Mouse (Mus musculus): ENCODE data around the gene Cadps2. TPM values are rescaled to one million over a fixed set of nuclear protein-coding genes. Genes with fewer than 3 reads are reported as not detected.
A peak's percentile ranks its signal among the peaks of the same experiment; 100 is the strongest.

Cadps2 gene
- polyA plus RNA-seq, 1 experiment from 2014 or later, result 3.2 TPM

DNA sequence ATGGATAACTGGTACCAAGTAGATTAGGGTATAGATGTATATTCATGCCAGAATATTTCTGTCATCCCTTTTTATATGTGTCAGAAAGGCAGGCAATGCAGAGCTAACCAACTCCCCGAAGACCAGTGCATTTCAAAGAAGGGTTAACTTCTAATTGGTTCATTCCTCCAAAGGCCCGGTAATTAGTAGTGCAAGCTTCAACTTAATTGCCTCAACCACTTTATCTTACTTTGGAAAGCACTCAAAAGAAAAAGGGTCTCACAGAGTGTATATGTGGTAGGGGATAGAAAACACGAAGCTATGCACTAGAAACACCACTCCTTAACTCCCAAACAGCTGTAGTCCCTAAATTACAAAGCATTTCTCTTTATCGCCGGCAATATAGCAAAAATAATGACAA lies 90.4 kb downstream of the Cadps2 start:
- no peak overlapping the region for H3K27ac ChIP-seq (replicated peaks)
- WGBS, result 87% methylated on average over 5 of the region's 5 CpGs
- H3K36me3 ChIP-seq, result no peaks in the 10 kb centered on the region
- H3K4me2 ChIP-seq (replicated peaks), result no peak overlapping the region
- H3K4me3 ChIP-seq, result no peak overlapping the region
- H3K9ac ChIP-seq (replicated peaks), result no peak overlapping the region
- no peaks in the 10 kb centered on the region for H3K9me3 ChIP-seq
- no peak for ATAC-seq (ENCODE audit: low FRiP score, low read depth)
- H3K4me1 ChIP-seq, result no peaks in the 10 kb centered on the region
- H3K27me3 ChIP-seq, result no peaks in the 10 kb centered on the region

GRCm38 (mm10) chr6:23740010-23740409 lies 99.2 kb downstream of the Cadps2 start:
- no peak for ATAC-seq (ENCODE audit: low FRiP score, low read depth)
- H3K4me2 ChIP-seq (replicated peaks), result no peak overlapping the region
- H3K9ac ChIP-seq (replicated peaks), result no peak overlapping the region
- no peaks in the 10 kb centered on the region for H3K27me3 ChIP-seq
- H3K4me3 ChIP-seq, result no peak overlapping the region
- no peaks in the 10 kb centered on the region for H3K9me3 ChIP-seq
- H3K4me1 ChIP-seq, result no peaks in the 10 kb centered on the region
- no peaks in the 10 kb centered on the region for H3K36me3 ChIP-seq
- WGBS, result 83% methylated on average over 5 of the region's 5 CpGs
- H3K27ac ChIP-seq (replicated peaks), result no peak overlapping the region

DNA sequence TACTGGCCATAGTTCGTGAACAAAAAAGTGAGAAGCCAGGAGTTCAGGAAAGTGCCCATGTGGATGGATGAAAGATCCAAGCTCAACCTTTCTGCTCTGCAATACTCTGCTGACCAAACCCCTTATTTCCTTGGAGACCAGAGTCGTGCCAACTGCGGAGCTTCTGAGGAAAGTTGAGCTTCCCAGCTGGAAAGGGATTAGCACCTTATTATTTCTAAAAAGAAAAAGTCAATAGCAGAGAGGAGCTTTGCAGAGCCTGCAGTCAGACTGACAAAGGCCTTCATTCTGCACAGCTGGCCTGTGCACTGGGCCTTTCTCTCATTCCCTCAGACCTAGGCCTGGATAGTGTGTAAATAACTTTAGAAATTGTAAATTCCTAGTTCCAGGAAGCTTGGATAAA lies 106.5 kb downstream of the Cadps2 start:
- no peak overlapping the region for H3K4me2 ChIP-seq (replicated peaks)
- WGBS, result 1% methylated on average over 3 of the region's 3 CpGs
- H3K27ac ChIP-seq (replicated peaks), result peak overlapping the region; percentile 61
- H3K4me1 ChIP-seq, result peaks cover 14% of the 10 kb centered on the region
- peak; percentile 72 for ATAC-seq (ENCODE audit: low FRiP score, low read depth)
- H3K27me3 ChIP-seq, result no peaks in the 10 kb centered on the region
- no peaks in the 10 kb centered on the region for H3K9me3 ChIP-seq
- no peak overlapping the region for H3K9ac ChIP-seq (replicated peaks)
- no peaks in the 10 kb centered on the region for H3K36me3 ChIP-seq
- H3K4me3 ChIP-seq, result no peak overlapping the region

- no peak overlapping the region for H3K9ac ChIP-seq (replicated peaks)
- H3K9me3 ChIP-seq, result no peaks in the 10 kb centered on the region
- H3K4me3 ChIP-seq, result no peak overlapping the region
- ATAC-seq (ENCODE audit: low FRiP score, low read depth), result no peak
- H3K4me1 ChIP-seq, result peaks cover 13% of the 10 kb centered on the region
- no peak overlapping the region for H3K4me2 ChIP-seq (replicated peaks)
- no peaks in the 10 kb centered on the region for H3K36me3 ChIP-seq
- H3K27ac ChIP-seq (replicated peaks), result no peak overlapping the region
- no peaks in the 10 kb centered on the region for H3K27me3 ChIP-seq
- WGBS, result 83% methylated on average over 3 of the region's 3 CpGs
These were observed 110.6 kb downstream of the Cadps2 start for GRCm38 (mm10) chr6:23728620-23729019.

DNA sequence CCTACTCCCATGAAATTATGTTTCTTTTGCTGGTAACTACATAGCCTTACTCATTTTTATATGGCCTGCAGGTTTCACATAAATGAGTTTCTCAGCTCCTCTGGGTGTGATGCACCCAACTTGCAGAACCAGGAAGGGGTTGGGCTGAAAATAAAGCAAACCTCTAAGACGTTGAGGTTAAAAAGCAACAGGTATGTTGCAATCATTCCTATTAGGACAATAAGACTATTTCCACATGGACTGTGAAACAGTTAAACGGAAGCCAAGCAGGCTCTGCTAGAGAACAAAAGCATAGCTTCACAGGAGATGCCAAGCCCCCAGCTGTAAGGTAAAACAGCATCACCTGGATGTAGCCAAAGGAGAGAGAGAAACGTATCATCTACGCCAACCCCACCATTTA lies 115.5 kb downstream of the Cadps2 start:
- H3K4me2 ChIP-seq (replicated peaks), result no peak overlapping the region
- ATAC-seq (ENCODE audit: low FRiP score, low read depth), result no peak
- 84% methylated on average over 4 of the region's 4 CpGs for WGBS

GRCm38 (mm10) chr6:23720401-23720800 lies 118.8 kb downstream of the Cadps2 start:
- Histone ChIP-seq H3K9me3 (peaks cover 11% of the 10 kb centered on the region), H3K27ac (replicated peaks) (no peak overlapping the region), H3K36me3 (no peaks in the 10 kb centered on the region), H3K4me3 (no peak overlapping the region), H3K4me1 (no peaks in the 10 kb centered on the region), H3K4me2 (replicated peaks) (no peak overlapping the region), H3K27me3 (no peaks in the 10 kb centered on the region), H3K9ac (replicated peaks) (no peak overlapping the region)
- no peak for ATAC-seq (ENCODE audit: low FRiP score, low read depth)
- WGBS, result 88% methylated on average over 2 of the region's 2 CpGs

More for the DNA sequence above, 115.5 kb downstream of the Cadps2 start:
- peaks cover 6% of the 10 kb centered on the region for H3K9me3 ChIP-seq
- no peaks in the 10 kb centered on the region for H3K4me1 ChIP-seq
- no peak overlapping the region for H3K4me3 ChIP-seq
- no peaks in the 10 kb centered on the region for H3K27me3 ChIP-seq
- H3K9ac ChIP-seq (replicated peaks), result no peak overlapping the region
- H3K36me3 ChIP-seq, result no peaks in the 10 kb centered on the region
- no peak overlapping the region for H3K27ac ChIP-seq (replicated peaks)

- Histone ChIP-seq H3K36me3 (no peaks in the 10 kb centered on the region), H3K4me2 (replicated peaks) (no peak overlapping the region), H3K9me3 (no peaks in the 10 kb centered on the region), H3K4me3 (no peak overlapping the region), H3K9ac (replicated peaks) (no peak overlapping the region), H3K4me1 (no peaks in the 10 kb centered on the region), H3K27ac (replicated peaks) (no peak overlapping the region), H3K27me3 (no peaks in the 10 kb centered on the region)
- ATAC-seq (ENCODE audit: low FRiP score, low read depth), result no peak
- WGBS, result 84% methylated on average over 3 of the region's 3 CpGs
These were observed 131.7 kb downstream of the Cadps2 start for GRCm38 (mm10) chr6:23707506-23707905.

- no peaks in the 10 kb centered on the region for H3K36me3 ChIP-seq
- no peak for ATAC-seq (ENCODE audit: low FRiP score, low read depth)
- WGBS, result 70% methylated on average over 3 of the region's 3 CpGs
These were observed 138.3 kb downstream of the Cadps2 start for GRCm38 (mm10) chr6:23700879-23701278.

DNA sequence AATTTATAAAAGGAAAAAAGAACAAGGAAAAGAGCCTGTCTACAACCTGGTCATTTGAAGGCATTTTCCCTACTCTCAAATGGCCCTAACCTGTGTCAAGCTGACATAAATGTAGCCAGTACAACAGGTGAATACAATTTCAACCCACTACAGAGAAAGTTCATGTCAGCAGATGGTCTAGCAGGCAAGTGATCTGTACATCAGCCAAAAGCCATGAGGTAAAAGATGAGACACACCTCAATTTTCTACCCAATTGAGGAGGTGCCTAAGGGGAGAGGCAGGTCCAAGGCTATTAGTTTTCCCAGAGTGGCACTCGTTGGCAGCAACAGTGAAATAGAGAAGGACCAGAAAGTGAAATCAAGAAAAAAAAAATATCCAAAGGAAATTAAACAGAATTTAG lies 161.0 kb downstream of the Cadps2 start:
- no peak overlapping the region for H3K4me3 ChIP-seq
- no peak overlapping the region for H3K9ac ChIP-seq (replicated peaks)
- WGBS, result 88% methylated on average over 1 of the region's 1 CpGs
- no peak for ATAC-seq (ENCODE audit: low FRiP score, low read depth)
- no peaks in the 10 kb centered on the region for H3K4me1 ChIP-seq
- no peaks in the 10 kb centered on the region for H3K36me3 ChIP-seq
- no peaks in the 10 kb centered on the region for H3K9me3 ChIP-seq
- no peak overlapping the region for H3K4me2 ChIP-seq (replicated peaks)
- no peaks in the 10 kb centered on the region for H3K27me3 ChIP-seq
- no peak overlapping the region for H3K27ac ChIP-seq (replicated peaks)

More at GRCm38 (mm10) chr6:23700879-23701278, 138.3 kb downstream of the Cadps2 start:
- H3K4me2 ChIP-seq (replicated peaks), result no peak overlapping the region
- no peak overlapping the region for H3K27ac ChIP-seq (replicated peaks)
- H3K9me3 ChIP-seq, result no peaks in the 10 kb centered on the region
- no peaks in the 10 kb centered on the region for H3K27me3 ChIP-seq
- H3K4me3 ChIP-seq, result no peak overlapping the region
- H3K9ac ChIP-seq (replicated peaks), result no peak overlapping the region
- H3K4me1 ChIP-seq, result no peaks in the 10 kb centered on the region

DNA sequence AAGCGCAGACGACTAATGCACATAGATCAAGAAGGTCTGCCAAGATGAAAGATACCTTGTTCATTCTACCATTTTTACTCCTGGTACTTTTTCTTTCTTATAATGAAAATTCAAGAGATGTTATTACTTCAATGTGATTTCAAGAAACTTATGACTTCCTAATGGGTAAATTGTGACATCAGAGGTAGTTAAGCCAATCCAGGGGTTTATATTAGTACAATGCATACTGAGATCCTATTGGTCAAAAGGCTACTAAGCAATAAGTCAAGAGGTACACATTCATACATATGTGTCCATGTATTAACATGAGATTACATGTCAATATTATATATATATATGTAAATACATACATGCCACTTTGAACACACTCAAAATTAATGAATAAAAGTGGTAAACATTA lies 184.2 kb downstream of the Cadps2 start, which contains the start of gene Rnf148:
Rnf148 (minus strand) TSS at position 101 of the 400 bp plus-strand sequence.
- H3K4me2 ChIP-seq (replicated peaks), result no peak within 1 kb of the TSS
- H3K9me3 ChIP-seq, result no peaks in the 10 kb centered on the region
- no peak within 1 kb of the TSS for H3K27ac ChIP-seq (replicated peaks)
- no peak for ATAC-seq (ENCODE audit: low FRiP score, low read depth)
- H3K9ac ChIP-seq (replicated peaks), result no peak within 1 kb of the TSS
- H3K4me1 ChIP-seq, result no peaks in the 10 kb centered on the region
- no peaks in the 10 kb centered on the region for H3K27me3 ChIP-seq
- WGBS, result 79% methylated on average over 2 of the region's 2 CpGs
- H3K36me3 ChIP-seq, result no peaks in the 10 kb centered on the region
- no peak within 1 kb of the TSS for H3K4me3 ChIP-seq

GRCm38 (mm10) chr6:23650205-23650604 lies 189.0 kb downstream of the Cadps2 start, which contains the start of gene Rnf133:
Rnf133 (minus strand) TSS chr6:23650305.
- H3K27ac ChIP-seq (replicated peaks), result no peak within 1 kb of the TSS
- no peaks in the 10 kb centered on the region for H3K4me1 ChIP-seq
- no peak within 1 kb of the TSS for H3K9ac ChIP-seq (replicated peaks)
- H3K4me2 ChIP-seq (replicated peaks), result no peak within 1 kb of the TSS
- no peak for ATAC-seq (ENCODE audit: low FRiP score, low read depth)
- H3K36me3 ChIP-seq, result no peaks in the 10 kb centered on the region
- H3K4me3 ChIP-seq, result no peak within 1 kb of the TSS
- no peaks in the 10 kb centered on the region for H3K9me3 ChIP-seq
- H3K27me3 ChIP-seq, result no peaks in the 10 kb centered on the region
- WGBS, result 90% methylated on average over 2 of the region's 2 CpGs

DNA sequence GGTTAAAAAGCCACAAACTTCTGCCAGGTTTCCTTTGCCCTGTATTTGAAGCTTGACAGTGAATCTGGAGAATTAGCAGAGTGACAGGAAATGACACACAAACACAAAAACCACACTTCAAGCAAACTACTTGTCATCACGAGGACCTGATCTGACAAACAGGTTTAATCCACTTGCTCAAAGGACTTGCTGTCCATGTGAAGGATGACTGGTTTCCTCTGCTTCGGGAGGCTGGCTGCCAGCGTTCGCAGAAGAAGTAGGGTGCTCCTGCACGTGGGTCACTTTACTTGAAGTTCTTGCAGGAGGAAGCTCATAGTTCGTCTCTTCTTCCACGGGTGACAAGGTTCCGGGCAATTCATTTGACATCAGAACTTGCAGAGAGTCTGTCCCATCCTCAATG lies 190.5 kb downstream of the Cadps2 start:
- WGBS, result 82% methylated on average over 8 of the region's 8 CpGs
- no peak for ATAC-seq (ENCODE audit: low FRiP score, low read depth)
- no peaks in the 10 kb centered on the region for H3K4me1 ChIP-seq
- no peak overlapping the region for H3K4me2 ChIP-seq (replicated peaks)
- no peak overlapping the region for H3K4me3 ChIP-seq
- no peaks in the 10 kb centered on the region for H3K36me3 ChIP-seq
- H3K9ac ChIP-seq (replicated peaks), result no peak overlapping the region
- H3K9me3 ChIP-seq, result no peaks in the 10 kb centered on the region
- no peaks in the 10 kb centered on the region for H3K27me3 ChIP-seq
- no peak overlapping the region for H3K27ac ChIP-seq (replicated peaks)

- 86% methylated on average over 7 of the region's 7 CpGs for WGBS
- H3K27ac ChIP-seq (replicated peaks), result no peak overlapping the region
- ATAC-seq (ENCODE audit: low FRiP score, low read depth), result no peak
- H3K9ac ChIP-seq (replicated peaks), result no peak overlapping the region
- no peaks in the 10 kb centered on the region for H3K27me3 ChIP-seq
- no peak overlapping the region for H3K4me2 ChIP-seq (replicated peaks)
- H3K9me3 ChIP-seq, result no peaks in the 10 kb centered on the region
- H3K4me1 ChIP-seq, result no peaks in the 10 kb centered on the region
- H3K4me3 ChIP-seq, result no peak overlapping the region
- H3K36me3 ChIP-seq, result no peaks in the 10 kb centered on the region
These were observed 191.5 kb downstream of the Cadps2 start for GRCm38 (mm10) chr6:23647627-23648247.
